Mouse (Mus musculus): ENCODE measurements around the gene Bcl11a. TPM values are rescaled to one million over a fixed set of nuclear protein-coding genes. Genes with fewer than 3 reads are reported as not detected.

The Bcl11a gene
- polyA plus RNA-seq, 1 experiment from 2014 or later = 71.7 TPM

Other genes starting within 250 kb of the Bcl11a start
- 26.7 and 31.1 TPM in 2 replicates for gene Papolg, start 182.8 kb upstream of the Bcl11a start, polyA plus RNA-seq (2014; fragmentation: Nextera tagmentation; extraction: Ambion mirVana)
- gene A830031A19Rik, start 3.0 kb upstream of the Bcl11a start, polyA plus RNA-seq (2014; fragmentation: Nextera tagmentation; extraction: Ambion mirVana) = not detected in 2 replicates

Measured in hindbrain, embryonic 11.5 days (tissue).